Mouse (Mus musculus): ENCODE data around the gene 1190005I06Rik.
"Not testable (repeated sequence)": the region's sequence is repeated elsewhere in the genome, so short reads cannot be mapped to it uniquely, and the experiment has no call there.

1190005I06Rik gene

DNA sequence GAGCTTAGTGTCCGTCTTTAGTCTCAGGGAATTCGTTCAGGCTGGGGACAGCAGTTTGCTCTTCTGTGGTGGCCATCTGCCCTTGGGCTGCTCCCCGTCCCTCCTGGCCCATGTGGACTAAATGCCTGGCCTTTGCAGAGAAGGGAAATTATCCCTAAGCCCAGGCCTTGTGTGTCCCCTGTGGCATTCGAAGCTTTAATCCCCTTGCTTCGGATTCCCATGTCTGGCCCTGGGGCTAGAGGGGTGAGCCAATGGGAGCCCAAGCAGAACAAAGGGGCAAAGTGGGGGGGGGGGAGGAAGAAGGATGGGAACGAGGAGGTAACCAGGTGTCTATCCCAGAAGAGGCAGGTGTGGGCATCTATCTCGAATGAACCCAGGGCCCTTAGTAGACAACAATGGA is at the start of gene 1190005I06Rik:
TSS of gene 1190005I06Rik (minus strand) at position 101 of the 400 bp plus-strand sequence.
- DNase-seq (ENCODE audit: low spot score in 2 of 2): no peak

DNA sequence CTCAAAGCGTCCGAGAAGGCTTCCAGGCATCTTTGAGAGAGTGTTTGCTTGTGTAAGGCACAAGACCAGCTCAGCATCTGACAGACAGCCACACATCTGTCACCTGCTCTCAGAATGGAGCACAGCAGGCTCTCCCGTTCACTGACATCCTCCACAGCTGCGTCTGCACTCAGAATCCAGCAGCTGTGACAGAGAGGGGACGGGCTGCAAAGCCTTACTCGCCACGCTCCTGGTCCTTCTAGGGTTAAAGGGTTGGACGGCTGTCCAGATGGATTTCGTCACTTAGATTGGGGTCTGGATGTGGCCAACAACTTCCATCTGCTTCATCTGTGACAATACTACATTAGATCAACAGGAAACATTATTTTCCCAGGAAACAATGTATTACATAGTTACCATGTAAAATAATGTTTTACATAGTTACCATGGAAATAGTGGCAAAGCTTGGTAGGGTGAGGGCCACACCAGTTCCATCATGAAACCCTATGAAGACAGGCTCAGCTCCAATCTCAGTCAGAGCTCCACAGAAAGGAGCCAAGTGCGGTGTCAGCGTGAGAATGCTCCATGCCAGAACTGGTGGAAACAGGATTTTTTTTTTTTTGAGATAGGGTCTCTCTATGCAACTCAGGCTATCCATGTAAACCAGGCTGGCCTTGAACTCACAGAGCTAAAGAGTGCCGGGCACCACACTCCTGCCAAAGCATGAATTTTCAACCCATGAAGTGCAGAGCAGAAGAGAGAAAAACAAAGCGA is 49.1 kb upstream of the 1190005I06Rik start:
- DNase-seq (ENCODE audit: low spot score in 2 of 2): no peak

DNA sequence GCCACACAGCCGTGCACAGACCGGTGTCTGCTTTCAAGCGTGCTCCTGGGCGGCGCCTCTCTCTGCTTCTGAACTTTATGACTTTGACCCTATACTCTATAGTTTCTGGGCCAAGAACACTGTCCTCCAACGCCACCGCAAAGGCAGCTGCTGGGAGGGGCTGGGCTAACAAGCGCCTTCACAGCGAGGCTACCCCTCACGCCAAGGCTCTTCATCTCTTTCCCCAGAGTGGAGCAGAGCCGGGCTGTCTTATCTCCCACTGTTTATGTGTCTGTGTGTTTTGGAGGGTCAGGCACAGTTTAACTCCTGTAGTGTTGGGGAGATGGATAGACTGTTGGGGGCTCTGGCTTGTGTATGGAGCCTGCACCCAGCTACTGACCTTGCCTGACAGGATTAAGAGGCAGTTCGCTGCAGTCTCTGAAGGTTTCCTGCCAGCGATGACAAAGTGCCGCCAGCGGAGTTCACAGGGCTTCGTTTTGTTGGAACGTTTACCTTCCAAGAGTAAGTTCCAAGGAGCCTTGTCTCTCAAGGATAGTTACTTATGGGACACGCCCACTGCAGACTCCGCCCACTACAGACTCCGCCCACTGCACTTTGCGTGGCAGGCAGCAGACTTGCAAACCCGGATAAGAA is 46.5 kb upstream of the 1190005I06Rik start:
- peak in 1 of 2 experiments; percentile 34 for DNase-seq (ENCODE audit: low spot score in 2 of 2)

DNA sequence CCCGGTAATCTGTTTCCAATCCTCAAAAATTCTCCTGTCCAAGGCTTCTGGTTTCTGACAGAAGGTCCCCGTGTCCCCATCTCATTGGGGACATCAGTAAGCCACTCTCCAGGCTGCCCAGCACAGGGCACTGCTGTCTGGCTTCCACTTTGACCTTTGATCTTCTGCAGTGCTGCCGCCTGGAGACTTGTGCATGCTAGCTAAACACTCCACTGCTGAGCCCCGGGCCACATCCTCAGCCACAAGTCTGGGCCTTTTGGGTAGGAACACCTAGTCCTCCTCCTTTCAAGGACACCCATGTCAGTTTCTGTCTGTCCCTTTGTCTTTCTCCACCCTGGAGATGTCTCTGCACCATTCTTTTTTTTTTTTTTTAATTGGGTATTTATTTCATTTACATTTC is 45.5 kb upstream of the 1190005I06Rik start:
- no peak for DNase-seq (ENCODE audit: low spot score in 2 of 2)

DNA sequence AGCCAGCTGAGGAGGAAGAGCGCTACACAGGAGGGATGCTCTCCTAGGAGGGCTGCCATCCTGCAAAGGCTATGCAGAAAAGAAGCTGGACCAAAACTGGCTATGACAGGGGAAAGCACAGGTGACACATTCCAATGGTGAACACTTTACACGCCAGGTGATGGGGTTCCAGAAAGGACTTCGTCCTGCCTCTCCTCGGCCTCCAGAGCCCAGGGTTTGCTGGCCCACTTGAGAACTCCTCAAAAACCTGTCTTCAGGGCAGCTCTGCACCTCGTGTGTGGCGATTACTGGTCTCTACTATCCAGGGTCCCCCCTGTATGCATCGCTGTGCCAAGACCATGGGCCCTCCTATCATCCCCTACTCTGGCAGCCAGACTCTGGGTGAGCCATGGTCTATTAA is 41.1 kb upstream of the 1190005I06Rik start:
- DNase-seq (ENCODE audit: low spot score in 2 of 2): no peak

DNA sequence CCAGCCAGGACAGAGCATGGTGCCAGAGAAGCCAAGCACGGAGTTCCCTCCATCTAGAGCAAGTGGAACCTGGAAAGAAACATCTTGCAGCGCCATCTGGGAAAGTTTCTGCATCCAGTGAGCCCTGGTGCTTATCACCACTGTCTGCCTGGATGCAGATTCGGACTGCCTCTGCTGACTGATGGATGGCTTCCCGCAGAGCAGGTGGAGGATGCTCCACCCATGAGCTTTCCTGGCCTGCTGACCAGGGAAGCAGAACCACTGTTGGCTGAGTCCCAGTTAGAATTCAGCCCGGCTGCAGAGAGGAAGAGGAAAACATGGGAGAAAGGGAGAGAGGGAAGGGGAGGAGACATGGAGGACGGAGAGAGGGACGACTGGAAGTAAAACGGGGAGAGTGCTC is 40.4 kb upstream of the 1190005I06Rik start:
- DNase-seq (ENCODE audit: low spot score in 2 of 2): no peak

DNA sequence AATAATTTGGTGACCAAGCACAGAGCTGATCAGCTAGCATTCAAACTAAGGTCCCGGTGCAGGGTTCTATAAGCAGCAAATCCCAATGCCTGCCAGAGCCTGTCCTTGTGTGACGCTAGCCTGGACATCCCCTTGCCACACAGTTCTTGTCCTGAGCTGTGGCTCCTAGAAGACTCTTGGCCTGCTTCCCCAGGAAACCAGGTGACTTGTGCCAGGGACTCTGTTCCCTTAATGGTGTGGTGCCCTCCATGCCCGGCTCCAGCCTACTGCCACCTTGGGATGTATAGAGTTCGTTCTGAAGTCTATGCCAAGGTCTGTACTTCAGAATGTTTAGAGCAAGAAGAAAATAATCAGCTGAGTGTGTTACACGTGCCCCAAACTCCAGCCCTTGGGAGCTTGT is 39.1 kb upstream of the 1190005I06Rik start:
- DNase-seq (ENCODE audit: low spot score in 2 of 2): no peak

DNA sequence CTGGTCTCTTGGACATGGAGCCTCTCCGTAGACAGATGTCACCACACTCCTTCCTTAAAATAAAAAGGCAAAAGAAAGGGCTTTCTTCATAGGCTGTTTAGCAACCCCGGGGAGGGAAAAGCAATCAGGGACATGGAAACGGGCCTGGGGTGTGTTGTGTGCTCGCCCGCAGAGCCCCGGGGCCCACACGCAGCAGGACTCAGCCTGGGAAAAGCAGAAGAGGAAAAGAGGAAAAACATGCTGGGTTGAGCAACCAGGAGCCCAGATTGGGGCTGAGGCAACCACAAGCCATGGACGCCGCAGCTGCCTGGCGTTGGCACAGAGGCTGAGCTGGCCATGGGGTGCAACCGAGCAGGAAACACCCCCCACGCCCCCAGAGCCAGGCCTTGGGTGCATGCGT is 38.6 kb upstream of the 1190005I06Rik start:
- DNase-seq (ENCODE audit: low spot score in 2 of 2): no peak

DNA sequence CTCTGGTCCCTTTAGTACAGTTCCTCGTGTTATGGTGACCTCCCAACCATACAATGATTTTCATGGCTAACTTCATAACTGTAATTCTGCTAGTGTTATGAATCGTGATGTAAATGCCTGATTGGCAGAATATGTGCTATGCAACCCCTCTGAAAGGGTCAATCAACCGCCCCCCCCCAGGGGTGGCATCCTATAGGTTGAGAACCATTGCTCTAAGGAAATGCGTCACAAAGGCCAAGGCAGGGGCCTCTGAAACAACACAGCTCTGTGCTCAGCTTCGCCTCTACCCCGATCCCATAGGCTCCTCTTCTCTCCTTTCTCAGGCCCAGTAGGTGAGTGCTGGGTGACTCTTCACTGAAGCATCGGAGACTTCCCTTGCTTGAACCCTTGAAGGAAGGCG is 38.2 kb upstream of the 1190005I06Rik start:
- no peak for DNase-seq (ENCODE audit: low spot score in 2 of 2)

DNA sequence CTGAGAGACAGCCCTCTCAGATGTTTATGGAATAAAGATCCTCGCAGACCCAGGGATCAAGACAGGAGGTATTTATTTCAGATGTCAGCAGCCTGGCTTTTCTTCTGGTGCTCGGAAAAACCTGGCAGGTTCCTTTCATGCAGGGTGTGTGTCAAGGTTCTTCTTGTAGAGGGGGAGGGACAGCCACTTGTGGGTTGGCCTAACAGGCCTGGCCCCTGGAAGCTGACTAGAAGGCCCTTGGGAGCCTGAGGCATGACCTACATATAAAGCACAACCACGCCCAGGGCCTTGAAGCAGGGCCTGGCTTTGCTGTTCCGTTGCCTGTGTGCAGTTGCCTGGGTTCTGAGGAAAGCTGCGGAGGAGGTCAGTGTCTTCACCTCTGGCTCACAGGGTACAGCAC is 37.7 kb upstream of the 1190005I06Rik start:
- DNase-seq (ENCODE audit: low spot score in 2 of 2): peak in 1 of 2 experiments; percentile 41

DNA sequence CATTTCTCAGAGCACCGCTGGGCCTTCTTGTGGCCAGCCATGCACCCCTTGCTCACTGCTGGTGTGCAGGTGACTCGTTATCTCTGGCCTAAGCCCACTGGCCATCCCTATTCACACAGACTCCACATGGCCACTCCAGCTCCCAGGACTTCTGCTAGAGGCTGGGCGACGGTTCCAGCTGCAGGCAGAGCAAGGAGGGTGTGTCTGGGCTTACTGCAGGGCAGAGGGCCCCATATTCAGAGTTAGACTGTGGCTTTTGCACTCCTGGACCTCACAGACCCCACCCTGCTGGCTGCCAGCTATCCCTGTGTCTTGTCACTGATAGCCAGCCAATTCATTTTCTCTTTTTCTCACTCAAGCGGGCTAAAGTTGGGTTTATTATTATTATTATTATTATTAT is 36.6 kb upstream of the 1190005I06Rik start:
- DNase-seq (ENCODE audit: low spot score in 2 of 2): no peak

DNA sequence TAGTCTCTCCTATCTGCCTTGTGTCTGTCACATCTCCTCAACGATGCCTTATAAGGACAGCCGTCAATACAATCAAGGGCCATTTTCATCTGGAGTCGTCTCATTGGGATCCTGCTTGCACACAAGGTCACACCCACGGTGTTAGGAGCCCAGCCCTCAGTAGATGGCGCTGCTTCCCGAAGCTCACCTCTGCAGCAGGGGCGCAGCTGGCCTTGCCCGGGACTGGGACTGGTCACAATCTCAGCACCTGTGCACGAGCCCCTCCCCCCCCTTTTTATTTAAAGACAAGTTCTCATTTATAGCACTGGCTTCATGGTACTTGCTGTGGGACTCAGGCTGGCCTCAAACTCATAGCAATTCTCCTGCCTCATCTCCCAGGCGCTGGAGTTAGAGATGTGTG is 36.2 kb upstream of the 1190005I06Rik start:
- peak; percentile 61 to 69 for DNase-seq (ENCODE audit: low spot score in 2 of 2)

DNA sequence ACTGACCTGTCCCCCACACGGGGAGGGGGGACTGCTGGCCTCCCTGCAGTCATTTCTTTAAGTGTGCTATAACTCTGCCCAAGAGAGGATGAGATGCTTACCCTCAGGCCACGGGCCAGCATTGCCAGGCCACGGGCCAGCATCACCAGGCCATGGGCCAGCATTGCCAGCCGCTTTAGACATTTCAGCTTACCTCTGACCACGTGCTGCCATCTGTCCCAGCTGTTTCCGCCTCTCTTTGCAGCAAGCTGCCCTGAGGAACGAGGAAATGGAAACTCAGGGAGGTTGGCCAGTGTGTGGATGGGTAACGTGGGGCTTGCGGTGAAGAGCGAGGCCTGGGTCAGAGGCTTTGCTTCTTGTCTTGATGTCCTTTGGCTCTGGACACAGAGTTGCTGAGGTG is 33.7 kb upstream of the 1190005I06Rik start:
- DNase-seq (ENCODE audit: low spot score in 2 of 2): no peak

DNA sequence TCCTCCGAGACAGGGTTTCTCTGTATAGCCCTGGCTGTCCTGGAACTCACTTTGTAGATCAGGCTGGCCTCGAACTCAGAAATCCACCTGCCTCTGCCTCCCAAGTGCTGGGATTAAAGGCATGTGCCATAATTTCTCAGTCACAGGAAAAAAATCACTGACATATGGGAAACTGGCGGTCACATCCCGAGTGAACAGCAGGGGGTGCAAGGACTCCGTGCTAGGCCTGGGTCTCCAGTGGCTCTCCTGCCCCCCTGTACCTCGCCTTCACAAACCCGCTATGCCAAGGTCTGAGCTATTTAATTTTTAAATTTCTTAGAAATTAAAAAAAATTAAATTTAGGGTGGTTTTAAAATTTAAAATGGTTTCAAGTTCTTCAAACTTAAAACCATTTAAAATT is 33.0 kb upstream of the 1190005I06Rik start:
- DNase-seq (ENCODE audit: low spot score in 2 of 2): not testable (repeated sequence)

DNA sequence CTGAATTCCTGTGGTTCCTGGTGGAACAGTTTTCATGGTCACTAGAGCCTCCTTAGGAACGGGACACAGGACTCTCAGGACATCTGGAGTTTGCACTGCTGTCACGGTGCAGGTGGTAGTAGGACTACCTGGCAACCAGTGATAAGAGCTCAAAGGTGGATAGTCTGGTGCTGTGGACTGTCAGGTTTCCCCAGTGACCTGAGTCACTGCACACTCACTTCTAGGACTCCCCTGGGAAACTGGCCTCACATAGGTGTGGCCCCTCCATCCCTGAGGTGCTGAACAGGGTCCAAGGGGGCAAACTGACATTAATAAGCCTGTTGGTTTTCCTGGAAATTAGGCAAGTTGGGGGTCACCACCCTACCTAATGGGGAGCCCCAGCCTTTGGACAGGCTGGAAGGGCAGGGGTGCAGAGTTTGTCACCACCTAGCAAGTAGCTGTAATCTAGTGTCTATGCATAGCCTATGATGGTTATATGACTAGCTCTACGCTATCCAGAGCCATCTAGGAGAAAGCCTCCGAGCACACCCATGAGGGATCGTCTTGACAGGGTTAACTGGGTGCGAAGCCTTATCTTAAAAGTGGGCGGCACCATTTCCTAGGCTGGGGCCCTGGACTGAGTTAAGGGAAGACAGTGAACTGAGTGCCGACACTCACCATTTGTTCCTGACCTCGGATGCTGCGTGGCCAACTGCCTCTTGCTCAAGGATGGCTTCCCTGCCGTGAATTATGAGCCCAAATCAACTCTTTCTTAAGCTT is 32.4 kb upstream of the 1190005I06Rik start:
- DNase-seq (ENCODE audit: low spot score in 2 of 2): no peak

DNA sequence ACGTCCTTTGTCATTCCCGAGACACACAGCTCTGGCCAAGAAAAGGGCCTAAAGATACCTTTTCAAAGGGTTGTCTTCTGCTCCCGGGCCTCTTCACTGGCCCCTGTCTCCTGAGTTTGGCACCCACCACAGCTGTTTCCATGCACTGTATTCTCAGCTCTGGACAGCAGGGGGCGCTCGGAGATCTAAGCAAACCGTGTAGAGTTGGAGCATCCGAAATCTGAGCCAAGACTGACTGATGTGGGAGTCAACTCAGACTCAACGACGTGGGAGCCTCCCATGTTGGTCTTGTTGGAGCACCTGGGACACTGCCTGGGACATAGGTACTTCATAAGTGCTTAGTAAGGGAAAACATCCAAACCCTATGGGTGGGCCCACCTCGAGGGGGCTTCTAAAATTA is 31.0 kb upstream of the 1190005I06Rik start:
- peak; percentile 59 to 81 for DNase-seq (ENCODE audit: low spot score in 2 of 2)

DNA sequence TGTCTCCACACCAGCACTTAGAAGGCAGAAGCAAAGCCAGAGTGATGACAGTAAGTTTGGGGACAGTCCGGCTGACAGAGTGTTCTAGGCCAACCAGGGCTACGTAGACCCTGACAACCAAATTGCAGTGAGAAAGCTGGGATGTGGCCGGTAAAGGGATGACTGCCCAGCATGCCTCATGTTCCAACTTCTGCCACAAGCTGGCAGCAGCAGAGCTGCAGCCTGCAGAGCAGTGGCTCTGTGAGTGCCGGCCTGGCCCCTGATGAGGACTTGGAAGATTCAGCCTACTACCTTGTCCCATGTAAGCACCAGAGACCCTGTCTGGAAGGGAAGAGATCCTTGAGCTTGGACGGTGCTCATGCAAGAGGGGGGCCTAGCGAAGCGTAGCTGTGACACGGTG is 28.3 kb upstream of the 1190005I06Rik start:
- no peak for DNase-seq (ENCODE audit: low spot score in 2 of 2)

DNA sequence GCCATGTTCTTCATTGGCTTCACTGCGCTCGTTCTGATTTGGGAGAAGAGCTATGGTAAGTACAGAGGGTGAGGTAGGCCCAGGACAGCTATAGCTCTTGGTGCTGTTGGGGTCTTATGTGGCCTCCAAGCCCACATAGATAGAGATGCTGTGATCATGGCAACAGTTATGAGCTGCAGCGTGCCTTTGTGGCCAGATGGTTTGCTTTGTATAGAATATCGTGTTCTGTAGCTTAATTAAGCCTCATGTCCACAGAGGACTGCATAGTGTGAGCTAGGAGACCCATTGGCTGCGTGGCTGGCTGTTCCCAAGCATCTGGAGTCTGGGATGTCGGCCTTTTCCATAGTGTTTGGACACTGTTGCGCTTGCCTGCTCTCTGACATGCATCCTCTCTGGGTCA is 25.9 kb upstream of the 1190005I06Rik start:
- no peak for DNase-seq (ENCODE audit: low spot score in 2 of 2)

DNA sequence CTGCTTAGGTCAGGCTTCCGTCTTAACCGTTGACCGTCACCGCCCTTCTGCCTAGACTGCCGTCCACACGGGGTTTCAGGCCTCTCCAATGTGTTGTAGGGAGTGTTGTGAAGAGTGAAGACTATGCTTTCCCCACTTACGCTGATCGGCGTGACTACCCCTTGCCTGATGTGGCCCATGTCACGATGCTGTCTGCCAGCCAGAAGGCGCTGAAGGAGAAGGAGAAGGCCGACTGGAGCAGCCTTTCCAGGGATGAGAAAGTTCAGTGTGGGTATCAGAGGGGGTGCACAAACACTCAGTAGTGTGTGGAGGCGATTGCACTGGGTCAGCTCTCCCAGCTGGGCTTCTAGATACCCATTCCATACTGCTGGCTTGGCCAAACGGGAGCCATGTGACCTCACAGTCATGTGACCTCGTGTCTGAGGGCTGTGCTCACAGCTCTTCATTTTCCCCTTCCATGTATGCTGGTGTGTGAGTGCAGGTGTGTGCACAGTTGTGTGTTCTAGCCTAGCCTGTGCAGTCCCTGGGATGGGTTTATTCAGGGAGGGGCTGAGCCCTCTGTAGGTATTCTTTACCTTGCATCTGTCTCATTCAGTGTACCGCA is 25.3 kb upstream of the 1190005I06Rik start:
- DNase-seq (ENCODE audit: low spot score in 2 of 2): no peak

DNA sequence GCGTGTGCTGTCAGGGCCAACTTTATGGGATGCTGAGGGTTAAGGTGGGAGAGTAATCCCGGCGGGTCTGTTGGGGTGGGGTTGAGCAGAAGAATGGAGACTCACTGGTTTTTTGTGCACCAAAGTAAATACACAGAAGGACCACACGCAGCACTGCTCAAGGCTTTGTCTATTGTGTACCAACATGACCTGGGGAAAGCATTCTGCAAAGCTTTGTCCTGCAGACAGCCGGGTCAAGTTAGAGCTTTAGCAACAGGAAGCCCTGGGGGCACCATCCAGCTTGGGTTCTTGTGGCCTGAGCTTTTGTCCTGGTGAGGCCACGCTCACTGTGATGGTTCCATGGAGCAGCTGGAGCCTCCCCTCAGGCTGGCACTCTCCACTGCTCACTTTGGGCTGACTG is 24.3 kb upstream of the 1190005I06Rik start:
- DNase-seq (ENCODE audit: low spot score in 2 of 2): no peak

DNA sequence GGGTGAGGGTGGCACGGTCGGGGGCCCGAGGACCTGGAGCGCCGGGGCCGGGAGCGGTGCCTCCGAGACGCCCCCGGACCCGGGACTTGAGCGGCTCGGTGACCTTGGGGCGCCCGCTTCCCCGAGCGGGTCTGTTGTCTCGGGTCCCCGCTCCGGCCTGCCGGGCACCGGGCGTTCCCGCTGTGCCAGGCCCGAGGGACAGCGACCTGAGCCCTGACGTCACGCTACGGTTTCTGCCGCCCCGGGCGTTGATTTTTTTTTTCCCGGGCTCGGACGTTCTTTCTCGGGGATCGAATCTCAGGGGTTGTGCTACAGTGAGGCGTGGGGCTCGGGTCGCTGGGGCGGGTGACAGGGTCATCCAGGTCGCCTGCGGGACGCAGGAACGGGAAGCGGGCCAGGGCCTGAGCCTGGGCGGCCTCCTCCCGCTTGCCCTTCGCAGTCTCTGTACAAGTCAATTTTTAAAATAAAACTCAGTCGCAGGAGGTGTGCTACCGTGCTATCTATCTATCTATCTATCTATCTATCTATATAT is 21.0 kb upstream of the 1190005I06Rik start, which contains the start of gene Emc8:
TSS of gene Emc8 (minus strand) at position 200 of the 532 bp plus-strand sequence.
- no peak for DNase-seq (ENCODE audit: low spot score in 2 of 2)

All from urinary bladder, adult 18-20 months (tissue).